Mouse (Mus musculus) kidney, postnatal 0 days (tissue): ENCODE measurements at regions not wholly inside any gene's neighbourhood (a gene's known extent, or its start where the extent isn't known, plus 50 kb on each side); places are given as distances from the start of the nearest gene placed in this dataset.
"Not testable (repeated sequence)": the region's sequence is repeated elsewhere in the genome, so short reads cannot be mapped to it uniquely, and the experiment has no call there.

Experiments
- ATAC-seq: fragments of 200-750 bp; cut with Nextera tagmentation; replicated peaks from 2 replicates; pipeline ENCODE4 v1.8.0; 2017; ENCODE audit warnings: low read depth, moderate number of reproducible peaks, moderate TSS enrichment, moderate library complexity; ENCODE audit not compliant: low FRiP score
- DNase-seq: peaks from one replicate; pipeline ENCODE4 v3.0.0-alpha.2; 2016; ENCODE audit warnings: low spot score
- H3K27ac ChIP-seq: fragments of 300-500 bp; sonication (generic); 2 replicates; pipeline ENCODE4 v1.5.1; 2014; ENCODE audit warnings: mild to moderate bottlenecking
- H3K27me3 ChIP-seq: fragments of 300-500 bp; sonication (generic); 2 replicates; pipeline ENCODE4 v1.6.1; 2014; ENCODE audit warnings: low read length, mixed read lengths; ENCODE audit not compliant: insufficient read depth
- H3K36me3 ChIP-seq: fragments of 300-500 bp; sonication (generic); 2 replicates; pipeline ENCODE4 v1.6.1; 2014; ENCODE audit warnings: low read length, mixed read lengths; ENCODE audit not compliant: insufficient read depth
- H3K4me1 ChIP-seq: fragments of 300-500 bp; sonication (generic); replicated peaks from 2 replicates; pipeline ENCODE4 v1.6.1; 2014; ENCODE audit warnings: antibody characterized with exemption, low read length, mixed read lengths; ENCODE audit not compliant: insufficient read depth
- H3K4me2 ChIP-seq: fragments of 300-500 bp; sonication (generic); 2 replicates; pipeline ENCODE4 v1.6.1; 2014; ENCODE audit warnings: mild to moderate bottlenecking, low read length, moderate library complexity, mixed read lengths
- H3K4me3 ChIP-seq: fragments of 300-500 bp; sonication (generic); replicated peaks from 2 replicates; pipeline ENCODE4 v1.5.1; 2014; ENCODE audit warnings: low read depth, low read length
- H3K9ac ChIP-seq: fragments of 300-500 bp; sonication (generic); 2 replicates; pipeline ENCODE4 v1.6.1; 2014; ENCODE audit warnings: low read depth, low read length
- H3K9me3 ChIP-seq: fragments of 300-500 bp; sonication (generic); replicated peaks from 2 replicates; pipeline ENCODE4 v1.6.1; 2016; ENCODE audit warnings: low read length, inconsistent platforms, mixed read lengths
- CTCF ChIP-seq: IDR thresholded peaks from 2 replicates; pipeline ENCODE4 v1.5.1; 2016; ENCODE audit warnings: antibody characterized with exemption, low read depth, mild to moderate bottlenecking, moderate library complexity
- WGBS: fragments of 180-500 bp; shearing (Covaris S2); extraction: QIAGEN DNeasy Blood & Tissue Kit; methylation state at CpG from one replicate; pipeline ENCODE4 v1.1.7; 2014; 5-methylcytosine and 5-hydroxymethylcytosine counted together

- WGBS, result 65% methylated on average over 8 of the region's 8 CpGs
- DNase-seq (no peak), ATAC-seq (no peak)
These were observed 259.3 kb downstream of the Tpbg start for GRCm38 (mm10) chr9:86101360-86102086.

GRCm38 (mm10) chr9:86103607-86104006 lies 261.4 kb downstream of the Tpbg start:
- Histone ChIP-seq H3K4me3 (no peak overlapping the region), H3K36me3 (no peaks in the 10 kb centered on the region), H3K27ac (no peak overlapping the region), H3K9ac (no peak overlapping the region), H3K27me3 (no peaks in the 10 kb centered on the region), H3K4me1 (no peaks in the 10 kb centered on the region), H3K4me2 (no peak overlapping the region), H3K9me3 (no peaks in the 10 kb centered on the region)
- ATAC-seq, result no peak
- WGBS, result 76% methylated on average over 3 of the region's 3 CpGs
- no peak for TF ChIP-seq CTCF
- no peak for DNase-seq

More at GRCm38 (mm10) chr9:86101360-86102086, 259.3 kb downstream of the Tpbg start:
- H3K9me3 ChIP-seq, result no peaks in the 10 kb centered on the region
- H3K36me3 ChIP-seq, result no peaks in the 10 kb centered on the region
- H3K27ac ChIP-seq, result no peak overlapping the region
- H3K9ac ChIP-seq, result no peak overlapping the region
- no peaks in the 10 kb centered on the region for H3K4me1 ChIP-seq
- H3K4me3 ChIP-seq, result no peak overlapping the region
- no peak overlapping the region for H3K4me2 ChIP-seq
- no peaks in the 10 kb centered on the region for H3K27me3 ChIP-seq
- no peak for TF ChIP-seq CTCF

GRCm38 (mm10) chr9:86104664-86105063 lies 262.5 kb downstream of the Tpbg start:
- WGBS, result 88% methylated on average over 3 of the region's 3 CpGs

GRCm38 (mm10) chr9:86105851-86106250 lies 263.7 kb downstream of the Tpbg start:
- Histone ChIP-seq H3K27me3 (no peaks in the 10 kb centered on the region), H3K4me1 (no peaks in the 10 kb centered on the region), H3K4me3 (no peak overlapping the region), H3K9me3 (no peaks in the 10 kb centered on the region), H3K9ac (no peak overlapping the region), H3K36me3 (no peaks in the 10 kb centered on the region), H3K4me2 (no peak overlapping the region), H3K27ac (no peak overlapping the region)
- DNase-seq, result peak; percentile 54
- TF ChIP-seq CTCF, result no peak
- 26% methylated on average over 3 of the region's 3 CpGs for WGBS
- ATAC-seq, result no peak

More at GRCm38 (mm10) chr9:86104664-86105063, 262.5 kb downstream of the Tpbg start:
- H3K4me2 ChIP-seq, result no peak overlapping the region
- H3K9ac ChIP-seq, result no peak overlapping the region
- TF ChIP-seq CTCF, result no peak
- no peak for ATAC-seq
- no peak for DNase-seq
- H3K27ac ChIP-seq, result no peak overlapping the region
- no peaks in the 10 kb centered on the region for H3K9me3 ChIP-seq
- H3K4me1 ChIP-seq, result no peaks in the 10 kb centered on the region
- no peaks in the 10 kb centered on the region for H3K27me3 ChIP-seq
- no peaks in the 10 kb centered on the region for H3K36me3 ChIP-seq
- H3K4me3 ChIP-seq, result no peak overlapping the region

GRCm38 (mm10) chr9:86109906-86110305 lies 267.7 kb downstream of the Tpbg start:
- 67% methylated on average over 1 of the region's 1 CpGs for WGBS
- H3K27me3 ChIP-seq, result no peaks in the 10 kb centered on the region
- DNase-seq, result no peak
- H3K36me3 ChIP-seq, result no peaks in the 10 kb centered on the region
- H3K27ac ChIP-seq, result no peak overlapping the region
- H3K4me1 ChIP-seq, result no peaks in the 10 kb centered on the region
- no peak for ATAC-seq
- no peak overlapping the region for H3K9ac ChIP-seq
- no peak overlapping the region for H3K4me3 ChIP-seq
- TF ChIP-seq CTCF, result no peak
- H3K4me2 ChIP-seq, result no peak overlapping the region
- no peaks in the 10 kb centered on the region for H3K9me3 ChIP-seq

- H3K27me3 ChIP-seq, result no peaks in the 10 kb centered on the region
- no peak for ATAC-seq
- no peaks in the 10 kb centered on the region for H3K36me3 ChIP-seq
These were observed 277.2 kb downstream of the Tpbg start for GRCm38 (mm10) chr9:86119370-86119769.

GRCm38 (mm10) chr9:86135617-86136016 lies 293.4 kb downstream of the Tpbg start:
- not testable (repeated sequence) for DNase-seq, H3K36me3 ChIP-seq, H3K4me1 ChIP-seq, ATAC-seq, H3K9ac ChIP-seq, H3K27me3 ChIP-seq, H3K4me3 ChIP-seq, H3K4me2 ChIP-seq, H3K27ac ChIP-seq, H3K9me3 ChIP-seq
- WGBS, result 47% methylated on average over 1 of the region's 1 CpGs

More at GRCm38 (mm10) chr9:86119370-86119769, 277.2 kb downstream of the Tpbg start:
- H3K9me3 ChIP-seq, result no peaks in the 10 kb centered on the region
- H3K4me1 ChIP-seq, result no peaks in the 10 kb centered on the region
- DNase-seq, result peak; percentile 55
- WGBS, result 54% methylated on average over 3 of the region's 3 CpGs
- TF ChIP-seq CTCF, result no peak
- no peak overlapping the region for H3K4me3 ChIP-seq
- no peak overlapping the region for H3K9ac ChIP-seq
- no peak overlapping the region for H3K4me2 ChIP-seq
- no peak overlapping the region for H3K27ac ChIP-seq
